Mouse (Mus musculus): ENCODE measurements around the gene Sugct.

Sugct gene

DNA sequence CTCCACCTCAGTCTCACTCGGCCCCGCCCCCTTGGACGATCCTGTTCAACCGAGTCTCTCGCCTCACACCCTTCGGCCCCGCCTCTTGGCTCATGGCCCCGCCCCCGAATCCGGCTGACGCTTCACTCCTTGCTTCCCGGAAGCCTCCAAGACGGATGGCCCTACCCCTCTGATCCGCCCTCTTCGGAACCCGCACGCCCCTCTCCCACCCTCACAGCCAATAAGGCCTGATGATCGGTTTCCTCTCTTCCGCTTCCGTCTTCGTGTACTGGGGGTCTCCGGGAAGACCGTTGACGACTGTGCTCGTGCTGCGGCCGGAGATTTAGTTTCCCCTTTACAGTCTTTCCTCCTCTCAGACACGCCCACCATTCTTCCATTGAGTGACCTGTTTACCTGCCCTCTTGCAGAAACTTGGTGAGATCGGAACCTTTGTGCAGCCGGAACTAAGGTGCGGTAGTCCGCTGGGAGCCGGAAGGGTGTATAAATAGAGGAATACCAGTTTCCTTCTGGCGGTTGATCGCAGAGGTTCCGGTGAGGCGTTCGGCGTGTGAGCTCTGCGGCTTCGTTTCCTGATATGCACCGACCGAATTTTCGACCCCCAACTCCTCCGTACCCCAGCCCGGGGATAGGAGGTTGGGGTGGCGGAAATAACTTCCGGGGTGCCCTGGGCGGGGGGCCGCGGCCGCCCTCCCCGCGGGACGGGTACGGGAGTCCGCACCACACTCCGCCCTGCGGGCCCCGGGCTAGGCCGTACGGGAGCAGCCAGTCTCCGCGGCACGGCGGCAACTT, at the start of gene Sugct, which contains the start of gene Mplkip:
Gene Sugct (minus strand): TSS at position 643 of the 789 bp plus-strand sequence.
Gene Mplkip (plus strand): TSS at position 282 of the 789 bp plus-strand sequence.
- DNase-seq (ENCODE audit: low spot score in 2 of 2): peak; percentile 99 to 100

DNA sequence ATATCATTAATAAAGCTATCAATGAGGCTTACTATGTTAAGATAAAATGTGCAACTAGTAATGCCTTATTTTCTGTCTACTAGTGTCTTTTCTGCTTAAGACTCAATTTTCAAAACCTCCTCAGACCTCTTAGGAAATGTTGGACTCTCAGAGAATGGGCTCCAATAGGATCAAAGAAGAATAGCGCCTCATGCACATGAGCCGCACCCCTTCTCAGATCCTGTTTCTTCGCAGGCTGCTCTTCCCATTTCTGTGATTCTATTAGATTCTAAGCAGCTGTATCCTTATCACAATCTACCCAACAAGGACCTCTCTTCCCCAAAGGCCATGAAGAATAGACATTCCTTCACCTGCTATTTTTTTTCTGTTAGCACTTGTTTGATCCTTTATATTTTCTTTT, 33.4 kb upstream of the Sugct start:
- DNase-seq (ENCODE audit: low spot score in 2 of 2): no peak

GRCm38 (mm10) chr13:17727922-17728321, 32.6 kb upstream of the Sugct start:
- DNase-seq (ENCODE audit: low spot score in 2 of 2): no peak

DNA sequence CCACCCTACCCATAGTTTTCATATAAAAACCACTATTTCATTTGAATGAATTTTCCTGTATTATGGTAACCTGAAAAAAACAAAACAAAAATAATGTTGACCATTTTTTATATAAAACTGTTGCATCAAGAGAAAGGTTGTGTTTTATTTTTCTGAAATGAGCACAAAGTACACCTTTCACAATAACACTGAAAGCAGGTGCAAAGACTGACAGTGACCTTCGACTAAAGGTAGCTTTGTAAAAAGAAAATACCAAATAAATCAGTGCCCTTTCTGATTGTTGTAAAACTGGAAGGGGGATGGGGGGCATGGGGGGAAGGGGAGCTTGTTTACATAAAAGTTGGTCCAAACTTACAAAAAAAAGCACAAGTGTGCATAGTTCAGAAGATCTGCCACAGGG, 22.0 kb upstream of the Sugct start:
- DNase-seq (ENCODE audit: low spot score in 2 of 2): no peak

DNA sequence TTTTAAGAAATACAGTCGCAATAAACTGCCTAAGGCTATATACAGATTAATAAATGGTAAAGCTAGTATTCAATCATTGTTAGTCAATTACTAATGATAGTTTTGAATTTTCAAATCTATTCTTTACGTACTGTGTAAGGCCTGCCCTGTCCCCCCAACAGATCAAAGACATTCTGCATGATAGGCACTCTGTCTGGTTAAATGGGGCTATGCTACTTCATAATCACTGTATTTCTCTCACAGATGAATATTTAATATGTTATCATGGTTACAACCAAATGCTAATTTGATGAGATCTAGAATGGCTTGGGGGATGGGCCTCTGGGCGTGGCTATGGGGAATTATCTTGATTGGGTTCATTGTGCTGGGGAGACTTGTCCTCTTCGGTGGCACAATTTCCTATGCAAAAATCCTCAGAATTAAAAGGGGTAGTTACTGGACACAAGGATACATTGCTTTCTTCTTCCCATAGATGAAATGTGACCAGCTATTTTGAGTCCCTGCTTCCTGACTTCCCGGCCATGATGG, 13.5 kb upstream of the Sugct start:
- no peak for DNase-seq (ENCODE audit: low spot score in 2 of 2)

DNA sequence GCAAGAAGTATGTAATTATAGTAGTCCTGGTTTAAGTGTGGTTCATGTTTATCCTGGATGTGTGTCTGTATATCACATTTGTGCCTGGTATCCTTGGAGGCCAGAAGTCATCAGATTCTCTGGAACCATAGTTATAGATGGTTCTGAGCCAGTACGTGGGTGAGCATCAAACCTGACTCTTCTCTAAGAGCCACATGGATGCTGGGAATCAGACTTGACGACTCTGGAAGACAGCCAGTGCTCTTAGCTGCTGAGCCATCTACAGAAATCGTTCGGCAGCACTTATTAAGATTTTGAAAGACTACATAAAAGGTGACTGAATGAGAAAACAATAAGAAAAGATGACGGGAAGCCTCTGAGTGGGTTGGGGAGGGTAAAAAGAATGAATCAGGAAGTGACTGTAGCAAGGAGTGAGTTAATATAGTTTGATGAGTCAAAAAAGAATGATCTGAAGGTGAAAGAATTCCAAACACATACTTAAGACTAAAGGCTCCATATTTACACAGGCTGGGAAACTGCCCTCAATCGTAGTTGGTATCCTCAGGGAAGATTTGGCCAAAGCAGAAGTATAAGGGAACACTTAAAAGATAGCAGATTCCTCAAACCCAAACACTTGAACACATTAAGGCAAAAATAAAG, 10.0 kb upstream of the Sugct start:
- DNase-seq (ENCODE audit: low spot score in 2 of 2): no peak

GRCm38 (mm10) chr13:17702311-17702710, 7.0 kb upstream of the Sugct start:
- DNase-seq (ENCODE audit: low spot score in 2 of 2): no peak

DNA sequence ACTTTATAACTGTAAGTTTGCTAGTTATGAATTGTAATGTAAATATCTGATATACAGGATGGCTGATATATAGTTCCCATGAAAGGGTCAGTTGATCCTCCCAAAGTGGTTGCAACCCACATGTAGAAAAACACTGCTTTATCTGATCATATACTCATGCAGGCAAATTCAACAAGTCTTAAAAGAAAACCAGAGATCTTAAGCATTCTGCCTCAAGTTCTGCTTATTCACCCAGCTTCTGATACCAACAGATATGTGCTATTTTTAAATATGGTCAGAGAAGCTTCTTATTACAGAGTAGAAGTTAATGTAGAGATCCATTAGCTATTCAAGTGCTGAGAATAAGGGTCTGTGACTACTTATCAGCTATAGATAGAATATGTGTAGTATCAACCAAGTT, 6.0 kb upstream of the Sugct start:
- no peak for DNase-seq (ENCODE audit: low spot score in 2 of 2)

GRCm38 (mm10) chr13:17700090-17700715, 4.8 kb upstream of the Sugct start:
- no peak for DNase-seq (ENCODE audit: low spot score in 2 of 2)

- no peak for DNase-seq (ENCODE audit: low spot score in 2 of 2)
Observed at GRCm38 (mm10) chr13:17695898-17696580, 686 bp upstream of the Sugct start.

- peak in 1 of 2 experiments; percentile 61 for DNase-seq (ENCODE audit: low spot score in 2 of 2)
Observed at GRCm38 (mm10) chr13:17694414-17694813, 939 bp downstream of the Sugct start.

DNA sequence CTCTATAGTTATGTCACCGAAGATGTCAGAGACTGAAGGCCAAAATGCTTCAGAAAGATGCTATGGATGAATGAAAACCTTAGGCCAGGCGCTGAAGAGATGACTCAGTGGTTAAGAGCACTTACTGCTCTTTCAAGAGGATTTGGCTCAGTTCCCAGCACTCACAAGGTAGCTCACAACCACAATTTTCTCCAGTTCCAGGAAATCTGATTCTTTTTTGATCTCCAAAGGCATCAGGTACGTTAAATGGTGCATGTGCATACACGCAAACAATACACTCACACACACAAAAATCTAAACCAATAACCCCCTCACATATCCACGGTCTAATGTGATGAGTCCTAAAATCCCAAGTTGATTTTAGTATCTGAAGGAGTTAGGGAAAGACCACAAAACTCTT, 1.5 kb downstream of the Sugct start:
- no peak for DNase-seq (ENCODE audit: low spot score in 2 of 2)

DNA sequence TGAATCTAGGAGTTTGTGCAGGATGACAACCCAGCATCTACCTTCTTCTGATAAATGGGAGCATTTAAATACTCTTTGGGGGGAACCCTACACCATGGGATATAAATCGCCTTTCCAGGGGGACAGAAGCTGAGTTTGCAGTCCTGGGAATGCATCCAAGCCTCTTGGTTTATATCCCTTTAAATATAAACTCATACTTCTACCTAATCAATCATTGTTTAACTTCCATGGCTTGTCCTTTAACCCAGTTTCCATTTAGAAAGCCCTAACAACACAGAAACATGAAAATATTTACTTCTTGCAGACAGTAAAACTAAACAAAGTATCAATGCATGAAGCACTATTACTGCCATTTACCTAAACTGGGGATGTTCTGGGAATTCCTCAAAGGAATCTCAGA, 3.9 kb downstream of the Sugct start:
- no peak for DNase-seq (ENCODE audit: low spot score in 2 of 2)

- no peak for DNase-seq (ENCODE audit: low spot score in 2 of 2)
Observed at GRCm38 (mm10) chr13:17690686-17691085, 4.7 kb downstream of the Sugct start.

GRCm38 (mm10) chr13:17689461-17689860, 5.9 kb downstream of the Sugct start:
- DNase-seq (ENCODE audit: low spot score in 2 of 2): no peak

DNA sequence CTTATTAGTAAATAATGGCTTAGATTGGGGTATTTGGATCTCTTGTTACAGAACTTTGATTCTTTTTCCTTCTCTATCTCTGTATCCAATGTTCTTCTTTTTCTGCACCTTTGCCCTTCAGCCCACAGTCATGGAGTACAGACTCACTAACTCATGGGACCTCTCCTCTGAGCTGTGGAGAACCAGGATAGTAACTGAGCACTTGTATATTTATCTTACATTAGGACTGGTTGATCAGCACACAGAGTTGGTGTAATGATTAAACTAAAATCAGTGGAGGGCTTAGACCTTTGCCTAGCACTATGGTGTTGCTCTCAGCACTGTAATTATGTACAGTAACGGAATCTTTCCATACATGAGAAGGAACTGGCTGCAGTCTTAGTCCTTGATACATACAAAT, 24.2 kb downstream of the Sugct start:
- DNase-seq (ENCODE audit: low spot score in 2 of 2): no peak

GRCm38 (mm10) chr13:17667380-17667779, 28.0 kb downstream of the Sugct start:
- no peak for DNase-seq (ENCODE audit: low spot score in 2 of 2)

- DNase-seq (ENCODE audit: low spot score in 2 of 2): no peak
Observed at GRCm38 (mm10) chr13:17642294-17642693, 53.1 kb downstream of the Sugct start.

DNA sequence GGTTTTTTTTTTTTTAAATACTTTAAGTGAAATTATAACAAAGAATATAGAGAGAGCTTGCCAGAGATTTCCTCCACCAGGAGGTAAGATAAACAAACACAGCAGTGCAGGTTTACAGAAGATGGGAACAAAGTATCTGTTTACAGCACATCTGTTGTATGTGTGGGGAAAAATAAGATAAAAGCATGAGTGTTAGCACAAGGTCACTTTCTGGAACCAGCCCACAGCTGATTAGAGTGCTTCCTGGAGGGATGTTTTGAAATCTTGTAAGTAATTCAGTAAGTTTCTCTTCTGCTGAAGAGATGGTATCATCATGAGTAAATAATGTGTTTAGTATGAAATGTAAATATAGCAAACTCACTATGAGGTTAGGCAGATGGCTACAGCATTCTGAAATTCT, 57.3 kb downstream of the Sugct start:
- no peak for DNase-seq (ENCODE audit: low spot score in 2 of 2)

- DNase-seq (ENCODE audit: low spot score in 2 of 2): no peak
Observed at GRCm38 (mm10) chr13:17627108-17627507, 68.2 kb downstream of the Sugct start.

DNA sequence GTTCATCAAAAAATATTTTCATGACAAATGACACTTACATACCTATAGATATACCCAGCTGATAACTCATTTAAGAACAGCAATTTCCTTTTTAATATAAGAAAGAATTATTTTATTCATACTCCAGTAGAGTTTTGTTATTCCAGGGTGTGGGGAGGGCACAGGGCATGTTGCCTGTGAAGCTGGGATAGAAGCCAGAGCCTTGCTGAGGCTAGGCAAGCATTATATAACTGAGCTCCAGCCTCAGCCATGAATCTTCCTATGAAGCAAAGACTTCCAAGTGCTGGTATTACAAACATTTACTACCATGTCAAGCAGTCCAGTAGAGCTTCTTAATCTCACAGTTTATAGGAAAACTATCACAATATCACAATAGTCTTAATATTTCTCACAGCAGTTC, 70.4 kb downstream of the Sugct start:
- no peak for DNase-seq (ENCODE audit: low spot score in 2 of 2)

DNA sequence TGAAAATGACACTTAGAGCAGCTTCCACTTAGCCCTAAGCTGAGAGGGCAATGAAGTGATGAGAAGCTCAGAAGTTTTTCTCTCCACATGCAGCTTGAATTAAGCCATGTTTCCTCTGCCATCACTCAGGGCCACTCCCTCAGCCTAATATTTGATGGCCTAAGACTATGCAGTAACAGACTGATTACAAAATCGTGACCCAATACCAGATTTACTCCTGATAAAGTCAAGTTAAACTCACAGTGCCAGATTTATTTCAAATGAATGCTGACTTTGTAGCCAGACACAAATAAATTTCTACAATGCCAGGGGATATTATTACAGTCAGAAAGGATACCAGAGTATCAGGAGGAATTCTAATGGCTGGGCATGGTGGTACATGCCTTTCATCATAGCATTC, 89.1 kb downstream of the Sugct start:
- no peak for DNase-seq (ENCODE audit: low spot score in 2 of 2)

Measured in frontal cortex, postnatal 14 days (tissue).